ENCODE assay signal across 17 mouse cellular contexts in genomic region chr11:74621974-74622669, GRCm38 (mm10). TPM values are rescaled to one million over a fixed set of nuclear protein-coding genes. Genes with fewer than 3 reads are reported as not detected.
DNase-seq lines count a peak whose midpoint lies in the region; ATAC-seq and TF ChIP-seq lines count a peak whose summit lies in the region.
"Had no signal": no experiment of that assay in that cellular context is flagged by ENCODE, and none has a peak within 500 bp of the region (broad histone marks: within the 10 kb centered on the region; RNA-seq: fewer than 3 reads in every experiment).

No protein-coding gene starts in this region.

- H3K4me3 ChIP-seq in heart, embryonic 13.5 days: peak overlapping the region; percentile 51
- H3K4me3 ChIP-seq in erythroblast, embryonic 14.5 days (replicated peaks): peak overlapping the region; percentile 77
- H3K4me3 ChIP-seq in liver, postnatal 0 days (ENCODE audit: low read depth, low read length): peak overlapping the region; percentile 67
- H3K4me3 ChIP-seq in hindbrain, embryonic 14.5 days (replicated peaks; ENCODE audit: low read length): no peak overlapping the region
- H3K4me3 ChIP-seq: kidney, embryonic 15.5 days; limb, embryonic 12.5 days had no signal

- no peaks in the 10 kb centered on the region for H3K9me3 ChIP-seq in heart, embryonic 13.5 days
- H3K9me3 ChIP-seq in erythroblast, embryonic 14.5 days (ENCODE audit: control insufficient read depth, low read length): no peaks in the 10 kb centered on the region; the same call in 1 of the 2 replicates
- no peaks in the 10 kb centered on the region for H3K9me3 ChIP-seq in liver, postnatal 0 days (ENCODE audit: low read length)
- no peaks in the 10 kb centered on the region for H3K9me3 ChIP-seq in hindbrain, embryonic 14.5 days (ENCODE audit: control insufficient read depth, low read length)
- H3K9me3 ChIP-seq: kidney, embryonic 15.5 days; limb, embryonic 12.5 days had no signal

- no peak overlapping the region; the same call in 1 of the 2 replicates for H3K27ac ChIP-seq in heart, embryonic 13.5 days (replicated peaks)
- H3K27ac ChIP-seq in liver, postnatal 0 days (ENCODE audit: low read depth): peak overlapping the region; percentile 81
- H3K27ac ChIP-seq in hindbrain, embryonic 14.5 days: no peak overlapping the region
- H3K27ac ChIP-seq: kidney, embryonic 15.5 days; limb, embryonic 12.5 days had no signal

- TF ChIP-seq EP300 in liver, postnatal 0 days (IDR thresholded peaks at IDR 0.05; ENCODE audit: low read depth): peak; percentile 98

- H3K27me3 ChIP-seq in heart, embryonic 13.5 days (replicated peaks): peaks cover 47% of the 10 kb centered on the region
- H3K27me3 ChIP-seq in erythroblast, embryonic 14.5 days (ENCODE audit: control insufficient read depth): peaks cover 34% of the 10 kb centered on the region
- H3K27me3 ChIP-seq in liver, postnatal 0 days (ENCODE audit: insufficient read depth, low read length): peaks cover 19% of the 10 kb centered on the region
- peaks cover 14% of the 10 kb centered on the region; the same call in 1 of the 2 replicates for H3K27me3 ChIP-seq in hindbrain, embryonic 14.5 days (ENCODE audit: control insufficient read depth, insufficient read depth, low read length)

- H3K9ac ChIP-seq in heart, embryonic 13.5 days: no peak overlapping the region
- peak overlapping the region; percentile 16; the same call in 1 of the 2 replicates for H3K9ac ChIP-seq in liver, postnatal 0 days (replicated peaks)
- H3K9ac ChIP-seq in hindbrain, embryonic 14.5 days: no peak overlapping the region
- H3K9ac ChIP-seq: kidney, embryonic 15.5 days; limb, embryonic 12.5 days had no signal

- no peak for DNase-seq in heart, postnatal 25 days (ENCODE audit: low spot score)
- peak; percentile 57 for DNase-seq in MEL-GATA-1-ER (ENCODE audit: extremely low read depth, low read depth)
- DNase-seq in liver, postnatal 0 days: no peak
- DNase-seq in hindbrain, embryonic 14.5 days (ENCODE audit: low spot score): no peak
- DNase-seq in adrenal gland, adult 2 months: no peak
- no peak for DNase-seq in embryo, embryonic 10.5 days (ENCODE audit: low spot score)
- DNase-seq: adrenal gland, postnatal 10 days; gastrocnemius, postnatal 10 days; heart, postnatal 4 days; right cerebral cortex, adult 18-20 months had no signal

- intact Hi-C loops in heart, postnatal 25 days (cut with DNase I): no loop called here

- no peak for ATAC-seq in heart, embryonic 13.5 days (ENCODE audit: extremely low read depth, insufficient number of reproducible peaks, low FRiP score, low TSS enrichment)
- ATAC-seq in liver, postnatal 0 days: peak; percentile 86
- no peak for ATAC-seq in hindbrain, embryonic 14.5 days (ENCODE audit: low FRiP score)
- ATAC-seq: inflammation-experienced regulatory T-cells, adult 6 months; lung, postnatal 0 days had no signal

- 47% methylated on average over 8 of the region's 8 CpGs for WGBS in heart, embryonic 13.5 days
- 33% methylated on average over 8 of the region's 8 CpGs for WGBS in liver, postnatal 0 days (ENCODE audit: insufficient replicate concordance)
- WGBS in hindbrain, embryonic 14.5 days: 76% methylated on average over 8 of the region's 8 CpGs

- TF ChIP-seq CTCF in liver, postnatal 0 days (IDR thresholded peaks at IDR 0.05; ENCODE audit: low read depth): no peak

- peaks cover 14% of the 10 kb centered on the region for H3K4me1 ChIP-seq in heart, embryonic 13.5 days
- peaks cover 68% of the 10 kb centered on the region for H3K4me1 ChIP-seq in erythroblast, embryonic 14.5 days (ENCODE audit: control insufficient read depth)
- H3K4me1 ChIP-seq in liver, postnatal 0 days (ENCODE audit: insufficient read depth): peaks cover 33% of the 10 kb centered on the region
- H3K4me1 ChIP-seq in hindbrain, embryonic 14.5 days (replicated peaks; ENCODE audit: control insufficient read depth, insufficient read depth, low read length): peaks cover 12% of the 10 kb centered on the region

- peak overlapping the region; percentile 66 for H3K4me2 ChIP-seq in heart, embryonic 13.5 days
- peak overlapping the region; percentile 71 for H3K4me2 ChIP-seq in liver, postnatal 0 days (ENCODE audit: low read depth, low read length)
- H3K4me2 ChIP-seq in hindbrain, embryonic 14.5 days (replicated peaks): no peak overlapping the region
- H3K4me2 ChIP-seq: kidney, embryonic 15.5 days; limb, embryonic 12.5 days had no signal

- no peaks in the 10 kb centered on the region for H3K36me3 ChIP-seq in heart, embryonic 13.5 days
- H3K36me3 ChIP-seq in erythroblast, embryonic 14.5 days (ENCODE audit: control insufficient read depth): peaks cover 39% of the 10 kb centered on the region
- peaks cover 3% of the 10 kb centered on the region; the same call in 1 of the 2 replicates for H3K36me3 ChIP-seq in liver, postnatal 0 days (replicated peaks; ENCODE audit: insufficient read depth, low read length)
- H3K36me3 ChIP-seq in hindbrain, embryonic 14.5 days (replicated peaks; ENCODE audit: control insufficient read depth, insufficient read depth): 0 out of 2 replicates have a peak, but pooled peaks cover 8% of the 10 kb centered on the region
- H3K36me3 ChIP-seq: kidney, embryonic 15.5 days; limb, embryonic 12.5 days had no signal

RNA-seq across cellular contexts. Expression of gene Ccdc92b, which starts 2.7 kb away (rescaled TPM):
- polyA plus RNA-seq in heart, embryonic 13.5 days (2015; fragmentation: Nextera tagmentation; extraction: Ambion mirVana): 0.71 and 0.96 TPM in 2 replicates
- total RNA-seq in heart, postnatal 25 days (2021): under 1 TPM; 0.47 to 0.59 TPM
- 5.0 and 5.6 TPM in 2 replicates for polyA plus RNA-seq in erythroblast, embryonic 14.5 days (2012)
- 2.2 and 2.6 TPM in 2 replicates for polyA plus RNA-seq in liver, postnatal 0 days (2015; fragmentation: Nextera tagmentation; extraction: Ambion mirVana)
- 3.5 and 5.0 TPM in 2 replicates for polyA plus RNA-seq in hindbrain, embryonic 14.5 days (2014; fragmentation: Nextera tagmentation; extraction: Ambion mirVana)
- total RNA-seq in adrenal gland, adult 2 months (2021): 1 to 10 TPM; 2.0 to 3.6 TPM
- 2.4 and 4.0 TPM in 2 replicates for polyA plus RNA-seq in adrenal gland, adult 2 months (2012; rRNA removed)
- total RNA-seq: neutrophil, adult 5-6 weeks had no signal
- polyA plus RNA-seq: inflammation-experienced regulatory T-cells, adult 6 months had no signal

RNA-seq across cellular contexts. Expression of gene Rap1gap2, which starts 11.4 kb away (rescaled TPM):
- 3.1 and 4.0 TPM in 2 replicates for polyA plus RNA-seq in heart, embryonic 13.5 days (2015; fragmentation: Nextera tagmentation; extraction: Ambion mirVana)
- 10 to 100 TPM; 85.8 to 86.8 TPM for total RNA-seq in heart, postnatal 25 days (2021)
- polyA plus RNA-seq in erythroblast, embryonic 14.5 days (2012): 0.01 and 0.03 TPM in 2 replicates
- polyA plus RNA-seq in liver, postnatal 0 days (2015; fragmentation: Nextera tagmentation; extraction: Ambion mirVana): 0.75 and 0.84 TPM in 2 replicates
- 11.2 and 12.0 TPM in 2 replicates for polyA plus RNA-seq in hindbrain, embryonic 14.5 days (2014; fragmentation: Nextera tagmentation; extraction: Ambion mirVana)
- 10 to 100 TPM in 1 of 2 experiments, 1 to 10 TPM in 1; 6.1 to 12.9 TPM for total RNA-seq in adrenal gland, adult 2 months (2021)
- 4.8 and 5.1 TPM in 2 replicates for polyA plus RNA-seq in adrenal gland, adult 2 months (2012; rRNA removed)

RNA-seq across cellular contexts. Expression of gene Cluh, which starts 27.2 kb away (rescaled TPM):
- polyA plus RNA-seq in heart, embryonic 13.5 days (2015; fragmentation: Nextera tagmentation; extraction: Ambion mirVana): 45.9 and 47.2 TPM in 2 replicates
- 100 to 1,000 TPM; 208 to 227 TPM for total RNA-seq in heart, postnatal 25 days (2021)
- polyA plus RNA-seq in erythroblast, embryonic 14.5 days (2012): 0.49 and 0.65 TPM in 2 replicates
- polyA plus RNA-seq in liver, postnatal 0 days (2015; fragmentation: Nextera tagmentation; extraction: Ambion mirVana): 31.2 and 35.6 TPM in 2 replicates
- polyA plus RNA-seq in hindbrain, embryonic 14.5 days (2014; fragmentation: Nextera tagmentation; extraction: Ambion mirVana): 18.4 and 19.0 TPM in 2 replicates
- total RNA-seq in adrenal gland, adult 2 months (2021): 100 to 1,000 TPM; 190 to 247 TPM
- polyA plus RNA-seq in adrenal gland, adult 2 months (2012; rRNA removed): 134 and 163 TPM in 2 replicates

Comparison
In these comparisons a context has a peak if more than half of its experiments do, and no peak if none do; other contexts are left out.
1. RNA of gene Cluh, which starts 27.2 kb away (polyA plus RNA-seq): 134 to 163 TPM in adrenal gland, adult 2 months, 45.9 to 47.2 TPM in heart, embryonic 13.5 days, 31.2 to 35.6 TPM in liver, postnatal 0 days and 18.4 to 19.0 TPM in hindbrain, embryonic 14.5 days; 0.49 to 0.65 TPM in erythroblast, embryonic 14.5 days; every median in the first group is over 10 times any median in the second.